14 mouse cellular contexts compared by ENCODE assay signal in genomic region chr11:77901775-77902355, GRCm38 (mm10). TPM values are rescaled to one million over a fixed set of nuclear protein-coding genes. Genes with fewer than 3 reads are reported as not detected.
DNase-seq lines count a peak whose midpoint lies in the region; ATAC-seq and TF ChIP-seq lines count a peak whose summit lies in the region.
"Had no signal": no experiment of that assay in that cellular context is flagged by ENCODE, and none has a peak within 500 bp of the region (broad histone marks: within the 10 kb centered on the region; RNA-seq: fewer than 3 reads in every experiment).

No protein-coding gene starts in this region.

- no peak for TF ChIP-seq POLR2A in lung, adult 2 months (IDR thresholded peaks at IDR 0.05; ENCODE audit: borderline replicate concordance, extremely low read depth, low read depth, low read length)

- no peak overlapping the region for H3K4me2 ChIP-seq in hindbrain, embryonic 14.5 days (replicated peaks)
- H3K4me2 ChIP-seq in neural tube, embryonic 15.5 days, result no peak overlapping the region

- TF ChIP-seq CTCF in lung, adult 2 months (IDR thresholded peaks at IDR 0.05; ENCODE audit: insufficient read depth, low read length), result no peak

- WGBS in lung, adult 2 months, result 30% methylated on average over 8 of the region's 8 CpGs
- WGBS in hindbrain, embryonic 14.5 days, result 29% methylated on average over 8 of the region's 8 CpGs
- 40% methylated on average over 8 of the region's 8 CpGs for WGBS in neural tube, embryonic 15.5 days

- peak overlapping the region; percentile 55; the same call in 1 of the 2 replicates for H3K27ac ChIP-seq in hindbrain, embryonic 14.5 days
- peak overlapping the region; percentile 67 for H3K27ac ChIP-seq in neural tube, embryonic 15.5 days (replicated peaks)

- no peaks in the 10 kb centered on the region for H3K27me3 ChIP-seq in hindbrain, embryonic 14.5 days (ENCODE audit: control insufficient read depth, insufficient read depth, low read length)
- peaks cover 5% of the 10 kb centered on the region; the same call in 1 of the 2 replicates for H3K27me3 ChIP-seq in neural tube, embryonic 15.5 days (replicated peaks)

- H3K4me3 ChIP-seq in lung, adult 2 months (replicated peaks; ENCODE audit: extremely low read depth, low read depth, low read length), result no peak overlapping the region
- no peak overlapping the region for H3K4me3 ChIP-seq in hindbrain, embryonic 14.5 days (replicated peaks; ENCODE audit: low read length)
- no peak overlapping the region for H3K4me3 ChIP-seq in neural tube, embryonic 15.5 days (replicated peaks)

- peaks cover 6% of the 10 kb centered on the region for H3K4me1 ChIP-seq in lung, adult 2 months (ENCODE audit: control insufficient read depth, insufficient read depth, low read length)
- H3K4me1 ChIP-seq in hindbrain, embryonic 14.5 days (replicated peaks; ENCODE audit: control insufficient read depth, insufficient read depth, low read length), result peaks cover 55% of the 10 kb centered on the region
- H3K4me1 ChIP-seq in neural tube, embryonic 15.5 days, result peaks cover 50% of the 10 kb centered on the region

- peak; percentile 53; the same call in 1 of the 2 replicates for ATAC-seq in hindbrain, embryonic 14.5 days (ENCODE audit: low FRiP score)
- ATAC-seq in neural tube, embryonic 15.5 days (ENCODE audit: low FRiP score), result no peak

- no peak overlapping the region for H3K9ac ChIP-seq in hindbrain, embryonic 14.5 days
- H3K9ac ChIP-seq in neural tube, embryonic 15.5 days (replicated peaks), result no peak overlapping the region

- peak; percentile 45 for DNase-seq in adrenal gland, postnatal 10 days
- no peak for DNase-seq in adrenal gland, adult 2 months
- DNase-seq in lung, adult 2 months, result peak; percentile 17
- no peak for DNase-seq in lung, postnatal 14 days
- DNase-seq in hindbrain, embryonic 14.5 days (ENCODE audit: low spot score), result no peak
- no peak for DNase-seq in ovary, postnatal 36 days (ENCODE audit: low spot score)
- DNase-seq in liver, result no peak
- DNase-seq: adrenal gland, postnatal 25 days; cerebellum, postnatal 25 days; gastrocnemius, postnatal 36 days; heart, postnatal 10 days; kidney, postnatal 10 days; right cerebral cortex, postnatal 4 days had no signal

- no peaks in the 10 kb centered on the region for H3K36me3 ChIP-seq in hindbrain, embryonic 14.5 days (replicated peaks; ENCODE audit: control insufficient read depth, insufficient read depth)
- H3K36me3 ChIP-seq in neural tube, embryonic 15.5 days, result no peaks in the 10 kb centered on the region

- H3K9me3 ChIP-seq in hindbrain, embryonic 14.5 days (ENCODE audit: control insufficient read depth, low read length), result no peaks in the 10 kb centered on the region
- no peaks in the 10 kb centered on the region for H3K9me3 ChIP-seq in neural tube, embryonic 15.5 days (replicated peaks)

RNA-seq across cellular contexts. Expression of gene Pipox, which starts 8.0 kb away (rescaled TPM):
- 10 to 100 TPM; 14.0 to 25.8 TPM for total RNA-seq in adrenal gland, postnatal 10 days (2021)
- 1 to 10 TPM in 1 of 2 experiments, under 1 TPM in 1; 0.35 to 1.8 TPM for total RNA-seq in adrenal gland, adult 2 months (2021)
- polyA plus RNA-seq in adrenal gland, adult 2 months (2012; rRNA removed), result 3.0 and 4.3 TPM in 2 replicates
- polyA plus RNA-seq in lung, adult 2 months (2012; rRNA removed), result 0.60 and 1.3 TPM in 2 replicates
- polyA plus RNA-seq in hindbrain, embryonic 14.5 days (2014; fragmentation: Nextera tagmentation; extraction: Ambion mirVana), result 2.8 and 6.1 TPM in 2 replicates
- polyA plus RNA-seq in neural tube, embryonic 15.5 days (2015; fragmentation: Nextera tagmentation; extraction: Ambion mirVana), result 5.4 and 5.5 TPM in 2 replicates
- total RNA-seq: gastrocnemius, postnatal 36 days had no signal

RNA-seq across cellular contexts. Expression of gene Sez6, which starts 28.7 kb away (rescaled TPM):
- 1 to 10 TPM; 2.5 to 3.6 TPM for total RNA-seq in adrenal gland, postnatal 10 days (2021)
- total RNA-seq in adrenal gland, adult 2 months (2021), result 1 to 10 TPM; 2.9 to 4.4 TPM
- 1.5 and 2.0 TPM in 2 replicates for polyA plus RNA-seq in adrenal gland, adult 2 months (2012; rRNA removed)
- polyA plus RNA-seq in lung, adult 2 months (2012; rRNA removed), result 0.12 and 0.19 TPM in 2 replicates
- 110 TPM in 2 replicates for polyA plus RNA-seq in hindbrain, embryonic 14.5 days (2014; fragmentation: Nextera tagmentation; extraction: Ambion mirVana)
- 101 and 123 TPM in 2 replicates for polyA plus RNA-seq in neural tube, embryonic 15.5 days (2015; fragmentation: Nextera tagmentation; extraction: Ambion mirVana)

Comparison
In these comparisons a context has a peak if more than half of its experiments do, and no peak if none do; other contexts are left out.
1. DNase-seq: peak in adrenal gland, postnatal 10 days (single experiment) and lung, adult 2 months (single experiment); none in adrenal gland, adult 2 months (single experiment), lung, postnatal 14 days (single experiment), hindbrain, embryonic 14.5 days (single experiment), ovary, postnatal 36 days (single experiment) and liver (single experiment).
2. RNA of gene Sez6, which starts 28.7 kb away (polyA plus RNA-seq): 101 to 123 TPM in neural tube, embryonic 15.5 days and 110 TPM in hindbrain, embryonic 14.5 days; 1.5 to 2.0 TPM in adrenal gland, adult 2 months and 0.12 to 0.19 TPM in lung, adult 2 months; every median in the first group is over 10 times any median in the second.